Mouse (Mus musculus) activated CD4-positive, CD25-positive, alpha-beta regulatory T cell (primary cell): ENCODE data around the gene Cyp2j8. TPM values are rescaled to one million over a fixed set of nuclear protein-coding genes. Genes with fewer than 3 reads are reported as not detected.

Experiments
- polyA plus RNA-seq, 2 experiments: library from polyadenylated mRNA; unstranded; fragments of 100-300 nt; shearing (Covaris generic); gene quantifications; one replicate each; pipeline ENCODE4 v1.2.1; 2017

Cyp2j8 gene
- not detected for polyA plus RNA-seq

DNA sequence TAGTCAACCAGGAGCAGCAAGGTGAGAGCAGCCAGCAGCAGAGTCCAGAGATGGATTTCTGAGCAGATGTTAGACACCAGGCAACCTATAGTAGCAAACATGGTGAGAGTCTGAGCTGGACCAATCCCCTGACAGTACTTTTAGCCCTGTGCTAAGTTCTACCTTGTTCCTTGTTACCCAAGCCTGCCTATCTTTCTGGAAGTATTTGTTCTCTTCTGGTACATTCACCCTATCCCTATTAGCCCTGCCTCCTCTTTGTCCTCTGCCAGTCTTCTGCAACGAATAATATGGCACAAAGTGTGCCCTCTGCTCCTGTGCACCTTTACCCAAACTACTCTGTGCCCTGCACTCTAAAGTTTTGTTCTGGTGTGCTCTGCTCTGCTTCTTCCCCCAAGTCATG, at the start of gene Cyp2j8:
Gene Cyp2j8 (minus strand): TSS at position 101 of the 400 bp plus-strand sequence.

GRCm38 (mm10) chr4:96553133-96553819, 46.1 kb upstream of the Cyp2j8 start, which contains the start of gene Cyp2j6:
Gene Cyp2j6 (minus strand): TSS chr4:96553661.

Other genes starting within 250 kb of the Cyp2j8 start
- not detected for gene Cyp2j11, start 158.7 kb downstream of the Cyp2j8 start, polyA plus RNA-seq
- gene Cyp2j6, start 46.3 kb upstream of the Cyp2j8 start, polyA plus RNA-seq, result not detected
- under 1 TPM in 1 of 2 experiments, not detected in 1; 0.17 TPM for gene Cyp2j9, start 84.2 kb upstream of the Cyp2j8 start, polyA plus RNA-seq
- gene Cyp2j5, start 156.8 kb upstream of the Cyp2j8 start, polyA plus RNA-seq, result not detected